Mouse (Mus musculus) cerebellum, postnatal 4 days (tissue): ENCODE measurements around the gene Vcan.
"Not testable (repeated sequence)": the region's sequence is repeated elsewhere in the genome, so short reads cannot be mapped to it uniquely, and the experiment has no call there.

ENCODE experiments used
- DNase-seq, 2 experiments: peaks; one replicate each; pipeline ENCODE4 v3.0.0; 2022; ENCODE audit warnings: low spot score in 2 of 2, mixed read lengths in 1 of 2

The Vcan gene

GRCm38 (mm10) chr13:89741766-89742685 lies at the start of gene Vcan:
Vcan (minus strand) TSS chr13:89742509.
- peak in 1 of 2 experiments; percentile 39 for DNase-seq

DNA sequence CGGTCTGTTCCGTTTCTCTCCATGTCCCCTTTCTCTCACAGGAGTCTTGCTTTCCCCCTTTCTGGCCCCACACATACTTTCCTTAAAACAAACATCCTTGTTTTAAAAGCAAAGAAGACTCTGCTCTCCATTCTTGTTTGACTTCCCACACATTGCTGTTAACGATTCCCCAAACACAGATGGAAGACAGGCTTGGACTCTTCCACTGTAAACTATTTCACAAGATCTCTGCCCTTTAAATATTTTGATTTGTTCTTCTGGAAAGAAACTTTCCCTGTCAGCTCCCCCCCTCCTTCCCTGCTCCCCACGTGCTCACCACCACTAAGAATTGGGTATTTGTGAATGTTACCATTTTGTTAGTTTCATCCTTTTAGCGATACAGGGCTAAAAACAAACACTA lies 49.2 kb upstream of the Vcan start:
- DNase-seq = no peak

- DNase-seq = no peak
These were observed 40.6 kb upstream of the Vcan start for GRCm38 (mm10) chr13:89782886-89783285.

DNA sequence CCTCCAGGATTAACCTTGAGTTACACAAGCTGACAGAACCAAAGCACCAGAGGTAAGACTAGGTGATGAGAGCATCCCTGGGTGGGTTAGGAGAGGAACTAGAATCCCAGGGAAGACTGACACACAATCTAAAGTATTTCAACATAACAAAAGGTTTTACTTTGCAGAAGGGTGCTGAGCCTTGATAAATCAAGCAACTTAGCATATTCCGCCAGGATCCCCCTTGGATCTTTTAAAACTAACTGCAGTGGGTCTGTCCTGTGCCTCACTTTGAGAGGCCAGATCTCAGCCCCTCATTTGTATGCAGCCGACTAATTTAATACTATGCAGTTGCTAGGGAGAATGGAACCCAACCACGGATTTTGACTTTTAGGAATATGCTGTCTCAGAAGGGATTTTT lies 38.0 kb upstream of the Vcan start:
- DNase-seq = no peak

DNA sequence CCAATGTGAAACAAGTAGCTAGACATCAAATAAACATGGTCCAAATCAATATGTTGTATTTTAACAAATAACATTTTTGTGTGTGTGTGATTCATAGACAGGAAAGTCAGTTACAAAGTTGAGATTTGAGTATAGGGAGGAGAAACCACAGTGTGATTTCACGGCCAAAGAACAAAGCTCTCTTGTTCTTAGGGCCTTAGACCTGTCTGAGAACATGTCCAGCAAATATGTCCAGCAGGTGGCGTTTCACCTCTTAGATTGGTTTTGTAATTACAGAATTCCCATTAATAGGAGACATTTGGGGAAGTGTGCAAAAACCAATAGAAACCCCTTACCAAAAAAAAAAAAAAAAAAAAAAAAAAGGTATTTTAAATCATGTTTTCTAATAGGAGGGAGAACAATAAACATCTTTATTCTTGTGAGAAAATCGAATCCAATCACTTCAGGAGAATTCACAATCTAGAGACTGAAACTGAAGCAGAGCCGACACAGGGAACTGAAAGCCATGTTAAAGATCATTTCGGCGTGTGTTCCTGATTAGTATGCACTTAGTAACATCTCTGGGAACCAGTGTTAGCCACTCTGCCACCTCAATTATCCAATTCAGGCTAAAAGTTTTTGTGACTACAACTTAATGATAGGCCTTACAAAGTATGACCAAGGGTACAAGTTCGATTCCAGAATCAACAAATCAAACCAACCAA lies 37.1 kb upstream of the Vcan start:
- peak in 1 of 2 experiments; percentile 70 for DNase-seq

DNA sequence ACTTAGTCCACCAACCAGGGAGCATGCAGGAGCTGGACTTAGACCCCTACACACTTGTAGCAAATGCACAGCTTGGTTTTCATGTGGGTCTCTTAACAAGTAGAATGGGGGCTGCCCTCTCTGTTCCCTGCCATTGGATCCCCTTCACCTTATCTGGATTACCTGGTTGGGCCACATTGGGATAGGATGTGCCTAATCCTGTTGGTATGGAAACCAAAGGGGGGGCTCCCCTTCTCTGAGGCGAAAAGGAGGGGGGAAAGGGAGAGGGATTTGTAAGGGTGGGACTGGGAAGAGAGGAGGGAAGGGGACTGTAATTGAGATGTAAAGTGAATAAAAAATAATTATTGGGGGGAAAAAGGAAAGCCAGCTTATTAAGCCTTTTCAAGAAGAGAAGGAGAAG lies 35.5 kb upstream of the Vcan start:
- DNase-seq = no peak

DNA sequence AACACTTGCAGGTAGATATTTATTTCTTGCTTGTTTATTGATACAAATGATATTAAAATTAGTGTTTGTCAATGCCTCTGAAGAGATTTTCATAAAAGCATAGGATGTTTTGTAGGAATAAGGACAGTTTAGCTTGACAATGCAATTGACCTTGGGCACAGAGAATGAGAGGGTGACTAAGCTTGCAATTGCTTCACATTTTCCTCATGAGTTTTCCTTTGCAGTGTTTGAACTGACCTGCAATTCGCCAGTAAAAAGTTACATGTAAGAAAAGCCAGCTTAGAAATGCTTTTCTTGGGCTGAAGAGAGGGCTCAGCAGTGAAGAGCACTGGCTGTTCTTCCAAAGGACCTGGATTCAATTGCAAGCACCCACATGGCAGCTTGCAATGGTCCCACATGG lies 34.8 kb upstream of the Vcan start:
- DNase-seq = no peak

- DNase-seq = no peak
These were observed 24.2 kb upstream of the Vcan start for GRCm38 (mm10) chr13:89766551-89766950.

DNA sequence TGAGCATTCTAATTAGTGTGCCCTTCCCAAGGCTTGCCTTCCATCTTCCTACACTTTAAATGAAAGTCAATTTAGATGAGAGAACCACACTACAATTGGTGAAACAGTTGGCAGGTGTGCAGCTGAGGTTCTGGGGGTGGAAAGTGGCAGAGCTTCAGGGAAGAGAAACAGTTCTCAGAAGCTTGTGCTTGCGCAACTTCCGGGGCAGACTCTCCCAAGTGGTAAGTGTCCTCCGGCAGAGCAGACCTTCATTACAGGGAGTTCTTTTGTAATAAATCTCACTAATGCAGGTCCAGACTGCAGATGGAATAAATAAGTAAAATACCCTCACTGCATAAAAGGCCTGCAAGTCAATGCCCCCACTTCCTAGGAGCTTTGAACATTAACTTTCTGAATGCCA lies 23.7 kb upstream of the Vcan start:
- no peak for DNase-seq

DNA sequence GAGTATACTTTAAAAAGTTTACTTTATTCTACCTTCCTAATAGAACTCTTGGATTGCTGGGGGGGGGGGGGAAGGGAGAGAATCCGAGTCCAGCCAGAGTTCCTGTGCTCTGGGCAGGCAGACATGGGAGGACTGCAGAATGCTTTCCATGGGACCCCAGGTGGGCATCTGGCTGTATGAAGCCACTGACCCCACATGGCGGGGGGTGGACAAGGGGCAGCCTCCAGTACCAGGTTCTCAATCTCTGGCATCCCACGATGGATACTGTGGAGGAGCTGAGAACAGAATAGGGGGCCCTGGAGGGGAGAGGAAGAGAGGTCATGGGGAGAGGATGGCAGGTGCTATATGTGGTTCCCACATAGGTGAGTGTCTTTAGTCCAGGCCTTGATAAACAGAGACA lies 20.0 kb upstream of the Vcan start:
- DNase-seq = no peak

- no peak for DNase-seq
These were observed 14.0 kb upstream of the Vcan start for GRCm38 (mm10) chr13:89756347-89756746.

DNA sequence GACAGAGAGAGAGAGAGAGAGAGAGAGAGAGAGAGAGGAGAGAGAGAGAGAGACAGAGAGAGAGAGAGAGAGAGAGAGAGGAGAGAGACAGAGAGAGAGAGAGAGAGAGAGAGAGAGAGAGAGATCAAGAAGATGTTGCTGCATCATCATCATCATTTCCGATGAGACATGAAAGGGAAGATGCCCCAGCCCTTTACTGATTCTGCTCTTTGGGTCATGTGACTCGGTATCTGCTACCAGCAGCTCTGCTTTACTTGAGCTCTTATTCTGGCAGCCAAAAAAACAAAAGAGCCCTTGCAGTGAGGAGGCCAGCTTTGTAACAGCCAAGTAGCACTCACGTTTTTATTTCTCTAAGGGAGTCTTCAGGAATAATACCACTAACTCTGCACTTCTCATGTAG lies 8.3 kb upstream of the Vcan start:
- not testable (repeated sequence) for DNase-seq

GRCm38 (mm10) chr13:89743201-89743600 lies 892 bp upstream of the Vcan start:
- DNase-seq = no peak

GRCm38 (mm10) chr13:89742686-89743200 lies 434 bp upstream of the Vcan start:
- peak in 1 of 2 experiments; percentile 10 for DNase-seq

DNA sequence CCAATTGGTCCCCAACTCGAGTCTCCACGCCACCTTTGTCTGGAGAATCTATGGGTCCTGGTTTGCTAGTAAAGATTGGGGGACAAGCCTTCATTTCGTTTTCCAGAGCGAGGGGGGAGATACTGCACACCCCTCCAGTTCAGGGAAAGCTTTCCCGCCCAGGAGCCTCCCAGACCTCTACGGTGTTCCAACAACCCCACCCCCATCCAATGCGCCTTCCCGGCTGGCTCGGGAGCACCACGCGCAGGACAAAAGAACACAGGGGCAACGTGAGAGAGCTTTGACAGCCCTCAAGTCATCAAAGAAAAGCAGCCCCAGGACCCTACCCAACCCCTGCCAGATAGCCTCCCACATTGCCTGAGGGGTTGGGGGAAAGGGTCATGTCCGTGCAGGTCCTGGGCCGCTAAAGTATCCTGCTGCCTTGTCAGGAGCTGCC lies 1.2 kb downstream of the Vcan start:
- DNase-seq = peak in 1 of 2 experiments; percentile 54

DNA sequence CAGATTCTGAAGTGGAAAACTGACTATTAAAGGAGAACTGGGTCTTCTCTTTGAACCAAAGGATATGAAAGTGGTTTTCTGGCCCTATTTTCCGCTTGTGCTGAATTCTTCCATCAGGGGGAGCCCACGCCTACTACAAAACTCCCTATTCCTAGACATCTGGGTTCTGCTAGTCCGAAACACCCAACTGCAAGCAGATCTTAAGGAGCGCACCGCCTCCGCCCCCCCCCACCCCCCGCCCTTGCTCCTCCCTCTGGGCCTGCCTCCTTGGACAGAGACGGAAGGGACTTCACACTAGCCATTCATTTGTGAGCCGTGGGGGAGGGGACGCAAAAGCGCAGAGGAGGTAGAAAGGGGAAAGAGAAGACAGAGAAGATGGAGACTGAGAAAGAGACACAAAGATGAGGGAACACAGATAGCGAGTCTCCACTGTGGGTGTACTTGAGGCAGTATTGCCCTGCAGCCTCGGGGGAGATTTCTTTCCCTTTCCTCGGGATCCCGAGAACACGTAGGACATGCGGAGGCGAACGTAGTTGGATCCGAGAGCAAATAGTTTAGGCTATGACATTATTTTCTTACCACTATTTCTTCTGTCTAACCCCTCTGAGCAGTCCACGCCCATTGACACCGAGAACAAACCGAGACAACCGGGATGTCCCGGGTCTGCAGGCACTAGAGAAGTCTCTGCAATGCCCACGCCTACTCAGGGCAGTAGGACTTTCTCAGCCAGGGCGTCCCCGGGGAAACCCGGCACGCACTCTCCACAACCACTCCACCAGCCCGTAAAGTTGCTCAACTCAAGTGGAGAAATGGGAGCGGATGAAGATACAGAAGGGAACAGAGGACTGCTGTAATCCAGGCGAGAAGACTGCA lies 1.8 kb downstream of the Vcan start:
- peak; percentile 41 to 71 for DNase-seq

GRCm38 (mm10) chr13:89739696-89740242 lies 2.5 kb downstream of the Vcan start:
- DNase-seq = no peak

- DNase-seq = peak; percentile 30 to 61
These were observed 3.3 kb downstream of the Vcan start for GRCm38 (mm10) chr13:89738776-89739695.

DNA sequence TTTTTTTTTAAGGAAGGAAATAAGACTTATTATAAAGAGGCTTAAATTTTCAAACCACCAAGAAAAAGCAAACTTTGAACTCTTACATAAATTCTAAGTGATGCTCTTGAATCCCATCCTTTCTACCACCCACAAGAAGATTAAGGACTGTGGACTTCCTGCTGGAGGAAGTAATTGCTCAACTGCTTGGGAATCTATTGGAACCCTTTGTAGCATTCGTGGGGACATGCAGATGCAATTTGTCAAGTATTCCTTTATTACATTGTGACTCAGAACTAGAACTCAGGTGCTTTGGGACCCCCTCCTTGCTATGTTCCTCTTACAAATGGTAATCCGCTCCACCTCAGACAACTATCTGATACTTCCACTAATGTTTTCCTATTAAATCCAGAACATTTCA lies 4.0 kb downstream of the Vcan start:
- DNase-seq = no peak

- no peak for DNase-seq
These were observed 7.2 kb downstream of the Vcan start for GRCm38 (mm10) chr13:89735111-89735510.
